Mouse (Mus musculus) embryonic facial prominence, embryonic 13.5 days (tissue): ENCODE results near the gene Armc10. TPM values are rescaled to one million over a fixed set of nuclear protein-coding genes. Genes with fewer than 3 reads are reported as not detected.

ENCODE experiments used
- ATAC-seq: fragments of 200-750 bp; cut with Nextera tagmentation; 2 replicates; pipeline ENCODE4 v1.8.0; 2017; ENCODE audit warnings: low read depth; ENCODE audit not compliant: insufficient number of reproducible peaks, insufficient read depth, low FRiP score, low TSS enrichment
- H3K27ac ChIP-seq: fragments of 300-500 bp; sonication (generic); 2 replicates; pipeline ENCODE4 v1.5.1; 2015; ENCODE audit warnings: moderate library complexity, mild to moderate bottlenecking, inconsistent platforms
- H3K27me3 ChIP-seq: fragments of 300-500 bp; sonication (generic); 2 replicates; pipeline ENCODE4 v1.6.1; 2015; ENCODE audit warnings: mild to moderate bottlenecking, inconsistent platforms
- H3K36me3 ChIP-seq: fragments of 300-500 bp; sonication (generic); 2 replicates; pipeline ENCODE4 v1.6.1; 2015; ENCODE audit warnings: mild to moderate bottlenecking, inconsistent platforms
- H3K4me1 ChIP-seq: fragments of 300-500 bp; sonication (generic); 2 replicates; pipeline ENCODE4 v1.6.1; 2015; ENCODE audit warnings: inconsistent platforms
- H3K4me2 ChIP-seq: fragments of 300-500 bp; sonication (generic); 2 replicates; pipeline ENCODE4 v1.6.1; 2015; ENCODE audit warnings: moderate library complexity, mild to moderate bottlenecking, inconsistent platforms
- H3K4me3 ChIP-seq: fragments of 300-500 bp; sonication (generic); 2 replicates; pipeline ENCODE4 v1.5.1; 2015; ENCODE audit warnings: mild to moderate bottlenecking, inconsistent platforms
- H3K9ac ChIP-seq: fragments of 300-500 bp; sonication (generic); 2 replicates; pipeline ENCODE4 v1.6.1; 2015; ENCODE audit warnings: mild to moderate bottlenecking, inconsistent platforms
- H3K9me3 ChIP-seq: fragments of 300-500 bp; sonication (generic); 2 replicates; pipeline ENCODE4 v1.6.1; 2016; ENCODE audit warnings: inconsistent platforms
- WGBS: fragments of 180-500 bp; shearing (Covaris S2); methylation state at CpG from one replicate; pipeline ENCODE4 v1.1.7; 2015; ENCODE audit warnings: mixed read lengths; 5-methylcytosine and 5-hydroxymethylcytosine counted together
- polyA plus RNA-seq: library from polyadenylated mRNA; unstranded; fragments of >200 nt; fragmentation: Nextera tagmentation; extraction: Ambion mirVana; gene quantifications from 2 replicates; pipeline ENCODE4 v1.2.1, GENCODE M21; 2015

Armc10 gene
- polyA plus RNA-seq, 1 experiment from 2014 or later: 51.0 TPM

- Histone ChIP-seq H3K4me1 (peaks cover 14% of the 10 kb centered on the region), H3K4me2 (peak overlapping the region; percentile 79), H3K9me3 (no peaks in the 10 kb centered on the region), H3K36me3 (peaks cover 20% of the 10 kb centered on the region), H3K27ac (0 out of 2 replicates have a peak overlapping the region, but pooled peaks have one; percentile 13), H3K4me3 (peak overlapping the region; percentile 91), H3K9ac (peak overlapping the region; percentile 57; the same call in 1 of the 2 replicates), H3K27me3 (peaks cover 15% of the 10 kb centered on the region)
- WGBS: 11% methylated on average over 14 of the region's 14 CpGs
- ATAC-seq: no peak
Observed at GRCm38 (mm10) chr5:21644891-21645438, 648 bp upstream of the Armc10 start.

GRCm38 (mm10) chr5:21646133-21646491, 499 bp downstream of the Armc10 start:
- Histone ChIP-seq H3K4me1 (peaks cover 12% of the 10 kb centered on the region), H3K9ac (peak overlapping the region; percentile 90), H3K4me3 (peak overlapping the region; percentile 91), H3K36me3 (peaks cover 31% of the 10 kb centered on the region), H3K9me3 (no peaks in the 10 kb centered on the region), H3K27me3 (peaks cover 15% of the 10 kb centered on the region), H3K4me2 (peak overlapping the region; percentile 79), H3K27ac (peak overlapping the region; percentile 80)
- peak; percentile 28; the same call in 1 of the 2 replicates for ATAC-seq
- 0% methylated on average over 25 of the region's 25 CpGs for WGBS

- Histone ChIP-seq H3K9ac (no peak overlapping the region), H3K4me1 (peaks cover 12% of the 10 kb centered on the region), H3K9me3 (no peaks in the 10 kb centered on the region), H3K4me3 (no peak overlapping the region), H3K27me3 (no peaks in the 10 kb centered on the region), H3K27ac (no peak overlapping the region), H3K36me3 (peaks cover 62% of the 10 kb centered on the region), H3K4me2 (no peak overlapping the region)
- ATAC-seq: no peak
- 74% methylated on average over 2 of the region's 2 CpGs for WGBS
Observed at GRCm38 (mm10) chr5:21650736-21651135, 5.1 kb downstream of the Armc10 start.

GRCm38 (mm10) chr5:21651885-21652612, 6.4 kb downstream of the Armc10 start:
- Histone ChIP-seq H3K4me2 (no peak overlapping the region), H3K36me3 (peaks cover 67% of the 10 kb centered on the region), H3K9ac (no peak overlapping the region), H3K4me3 (no peak overlapping the region), H3K4me1 (peaks cover 5% of the 10 kb centered on the region), H3K9me3 (no peaks in the 10 kb centered on the region), H3K27ac (no peak overlapping the region), H3K27me3 (no peaks in the 10 kb centered on the region)
- ATAC-seq: no peak
- WGBS: 82% methylated on average over 7 of the region's 7 CpGs

GRCm38 (mm10) chr5:21656912-21657311, 11.3 kb downstream of the Armc10 start:
- Histone ChIP-seq H3K36me3 (peaks cover 64% of the 10 kb centered on the region), H3K27me3 (no peaks in the 10 kb centered on the region), H3K4me1 (no peaks in the 10 kb centered on the region), H3K27ac (no peak overlapping the region), H3K4me3 (no peak overlapping the region), H3K9ac (no peak overlapping the region), H3K9me3 (no peaks in the 10 kb centered on the region), H3K4me2 (no peak overlapping the region)
- no peak for ATAC-seq
- WGBS: 91% methylated on average over 9 of the region's 9 CpGs

- H3K27ac ChIP-seq: no peak overlapping the region
- H3K4me3 ChIP-seq: no peak overlapping the region
- H3K4me2 ChIP-seq: no peak overlapping the region
- no peaks in the 10 kb centered on the region for H3K9me3 ChIP-seq
- no peak overlapping the region for H3K9ac ChIP-seq
- H3K27me3 ChIP-seq: no peaks in the 10 kb centered on the region
- WGBS: 96% methylated on average over 6 of the region's 6 CpGs
- no peak for ATAC-seq
- H3K4me1 ChIP-seq: no peaks in the 10 kb centered on the region
- H3K36me3 ChIP-seq: peaks cover 61% of the 10 kb centered on the region
Observed at GRCm38 (mm10) chr5:21658038-21658437, 12.4 kb downstream of the Armc10 start.

- no peak for ATAC-seq
- Histone ChIP-seq H3K4me3 (no peak overlapping the region), H3K36me3 (peaks cover 59% of the 10 kb centered on the region), H3K27me3 (no peaks in the 10 kb centered on the region), H3K4me1 (no peaks in the 10 kb centered on the region), H3K4me2 (no peak overlapping the region), H3K9ac (no peak overlapping the region), H3K9me3 (no peaks in the 10 kb centered on the region), H3K27ac (no peak overlapping the region)
- 62% methylated on average over 11 of the region's 11 CpGs for WGBS
Observed at GRCm38 (mm10) chr5:21658623-21659395, 13.2 kb downstream of the Armc10 start.

- Histone ChIP-seq H3K27me3 (no peaks in the 10 kb centered on the region), H3K9ac (no peak overlapping the region), H3K27ac (no peak overlapping the region), H3K4me3 (no peak overlapping the region), H3K4me1 (no peaks in the 10 kb centered on the region), H3K36me3 (peaks cover 53% of the 10 kb centered on the region), H3K4me2 (no peak overlapping the region), H3K9me3 (no peaks in the 10 kb centered on the region)
- WGBS: 91% methylated on average over 6 of the region's 6 CpGs
- ATAC-seq: no peak
Observed at GRCm38 (mm10) chr5:21660850-21661249, 15.2 kb downstream of the Armc10 start.

- Histone ChIP-seq H3K27me3 (no peaks in the 10 kb centered on the region), H3K4me1 (no peaks in the 10 kb centered on the region), H3K9ac (no peak overlapping the region), H3K36me3 (peaks cover 42% of the 10 kb centered on the region), H3K9me3 (no peaks in the 10 kb centered on the region), H3K4me2 (no peak overlapping the region), H3K4me3 (no peak overlapping the region), H3K27ac (no peak overlapping the region)
- WGBS: 92% methylated on average over 11 of the region's 11 CpGs
- ATAC-seq: no peak
Observed at GRCm38 (mm10) chr5:21663081-21663480, 17.5 kb downstream of the Armc10 start.

GRCm38 (mm10) chr5:21667191-21668137, 21.9 kb downstream of the Armc10 start:
- 70% methylated on average over 8 of the region's 8 CpGs for WGBS
- H3K4me3 ChIP-seq: no peak overlapping the region
- no peak overlapping the region for H3K9ac ChIP-seq
- no peak overlapping the region for H3K27ac ChIP-seq
- no peaks in the 10 kb centered on the region for H3K27me3 ChIP-seq
- H3K9me3 ChIP-seq: no peaks in the 10 kb centered on the region
- no peaks in the 10 kb centered on the region for H3K4me1 ChIP-seq
- H3K4me2 ChIP-seq: no peak overlapping the region
- H3K36me3 ChIP-seq: peaks cover 10% of the 10 kb centered on the region
- no peak for ATAC-seq

GRCm38 (mm10) chr5:21669307-21669706, 23.7 kb downstream of the Armc10 start:
- WGBS: 89% methylated on average over 2 of the region's 2 CpGs
- H3K4me3 ChIP-seq: no peak overlapping the region
- no peaks in the 10 kb centered on the region for H3K27me3 ChIP-seq
- no peak overlapping the region for H3K9ac ChIP-seq
- H3K9me3 ChIP-seq: no peaks in the 10 kb centered on the region
- H3K27ac ChIP-seq: no peak overlapping the region
- H3K4me2 ChIP-seq: no peak overlapping the region
- H3K4me1 ChIP-seq: no peaks in the 10 kb centered on the region
- no peaks in the 10 kb centered on the region for H3K36me3 ChIP-seq
- no peak for ATAC-seq
